19 mouse cellular contexts compared by ENCODE assay signal in genomic region chr14:73104913-73105312, GRCm38 (mm10). TPM values are rescaled to one million over a fixed set of nuclear protein-coding genes. Genes with fewer than 3 reads are reported as not detected.
"Had no signal": no experiment of that assay in that cellular context is flagged by ENCODE, and none has a peak within 500 bp of the region (broad histone marks: within the 10 kb centered on the region; RNA-seq: fewer than 3 reads in every experiment).

No protein-coding gene starts in this region.

- H3K27me3 ChIP-seq: liver, embryonic 13.5 days; midbrain, embryonic 13.5 days had no signal

- H3K4me2 ChIP-seq: hindbrain, embryonic 14.5 days; kidney, embryonic 15.5 days; limb, embryonic 12.5 days; limb, embryonic 15.5 days; liver, embryonic 13.5 days; lung, embryonic 14.5 days; midbrain, embryonic 13.5 days; stomach, embryonic 15.5 days had no signal

- H3K9me3 ChIP-seq: kidney, embryonic 15.5 days; limb, embryonic 12.5 days; limb, embryonic 15.5 days; liver, embryonic 13.5 days; midbrain, embryonic 13.5 days; stomach, embryonic 15.5 days had no signal

- DNase-seq: kidney, adult 11 months; kidney, adult 8-10 months; kidney, postnatal 10 days; kidney, postnatal 36 days; liver, embryonic 13.5 days; lung, embryonic 14.5 days; spleen, adult 18-20 months had no signal

- H3K4me1 ChIP-seq: stomach, embryonic 15.5 days had no signal

- H3K36me3 ChIP-seq: kidney, embryonic 15.5 days; limb, embryonic 12.5 days; limb, embryonic 15.5 days; liver, embryonic 13.5 days; midbrain, embryonic 13.5 days; stomach, embryonic 15.5 days had no signal

- H3K9ac ChIP-seq: hindbrain, embryonic 14.5 days; kidney, embryonic 15.5 days; limb, embryonic 12.5 days; limb, embryonic 15.5 days; liver, embryonic 13.5 days; lung, embryonic 14.5 days; midbrain, embryonic 13.5 days; stomach, embryonic 15.5 days had no signal

- H3K27ac ChIP-seq: hindbrain, embryonic 14.5 days; hindbrain, postnatal 0 days; kidney, embryonic 15.5 days; limb, embryonic 12.5 days; limb, embryonic 15.5 days; liver, embryonic 13.5 days; macrophage; midbrain, embryonic 13.5 days; stomach, embryonic 15.5 days had no signal

- H3K4me3 ChIP-seq: kidney, embryonic 15.5 days; limb, embryonic 12.5 days; limb, embryonic 15.5 days; liver, embryonic 13.5 days; midbrain, embryonic 13.5 days; stomach, embryonic 15.5 days had no signal

- ATAC-seq: inflammation-experienced regulatory T-cells, adult 6 months; lung, postnatal 0 days had no signal

RNA-seq across cellular contexts. Expression of gene Cysltr2, which starts 56.0 kb away (rescaled TPM):
- total RNA-seq: hindbrain, postnatal 0 days; megakaryocyte, adult 5-6 weeks; midbrain, postnatal 0 days had no signal
- polyA plus RNA-seq: hindbrain, embryonic 14.5 days; limb, embryonic 12.5 days; lung, embryonic 14.5 days; midbrain, embryonic 13.5 days; stomach, embryonic 15.5 days had no signal
